Mouse (Mus musculus): ENCODE data around the gene Hoga1. TPM values are rescaled to one million over a fixed set of nuclear protein-coding genes. Genes with fewer than 3 reads are reported as not detected.

Gene Hoga1
- total and polyA plus RNA-seq, 3 experiments, result not detected

DNA sequence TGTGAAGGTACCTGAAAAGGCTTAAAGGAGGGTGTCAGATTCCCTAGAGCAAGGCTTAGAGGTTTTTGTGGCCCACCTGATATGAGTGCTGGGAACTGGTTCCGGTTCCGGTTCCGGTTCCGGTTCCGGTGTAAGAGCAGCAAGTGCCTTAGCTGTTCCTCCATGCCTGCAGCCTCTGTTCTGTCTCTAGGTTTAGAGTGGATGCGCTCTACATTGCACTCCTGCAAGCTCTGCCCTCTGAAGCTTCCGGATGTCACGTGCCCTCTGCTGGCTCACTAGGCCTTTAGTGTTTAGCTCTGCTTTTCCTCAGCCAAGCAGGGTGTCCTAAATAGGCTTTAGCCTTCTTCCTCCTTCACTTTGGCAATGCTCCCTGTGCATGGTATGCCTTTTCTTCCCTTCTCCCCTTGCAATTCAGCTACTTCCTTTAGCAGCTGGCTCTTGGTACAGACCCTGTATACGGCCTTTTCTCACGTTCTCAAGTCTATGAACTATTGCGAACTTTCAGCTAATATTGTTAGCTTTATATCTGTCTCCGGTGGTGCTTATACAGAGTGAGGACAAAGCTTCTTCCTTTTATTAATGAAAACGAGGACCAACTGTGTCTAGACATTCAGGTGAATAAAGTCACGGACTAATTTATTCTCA, 43.8 kb downstream of the Hoga1 start (continued):
- TF ChIP-seq MAX (IDR thresholded peaks at IDR 0.05; ENCODE audit: low read length), result peak; percentile 91
- TF ChIP-seq KAT2A (IDR thresholded peaks at IDR 0.05; ENCODE audit: insufficient replicate concordance, low read length), result peak; percentile 73; the same call in 1 of the 2 replicates
- TF ChIP-seq ELF1 (IDR thresholded peaks at IDR 0.05; ENCODE audit: low read depth, low read length), result peak; percentile 92
- no peak; the same call in 1 of the 2 replicates for TF ChIP-seq NRF1 (IDR thresholded peaks at IDR 0.05; ENCODE audit: low read depth, low read length)
- peak; percentile 94 for TF ChIP-seq BHLHE40 (IDR thresholded peaks at IDR 0.05; ENCODE audit: low read depth, low read length)
- TF ChIP-seq NELFE (IDR thresholded peaks at IDR 0.05; ENCODE audit: low read depth, low read length), result peak; percentile 79; the same call in 1 of the 2 replicates
- peak; percentile 90 for TF ChIP-seq POLR2A (IDR thresholded peaks at IDR 0.05; ENCODE audit: low read depth, low read length)
- TF ChIP-seq MXI1 (IDR thresholded peaks at IDR 0.05; ENCODE audit: low read depth, low read length), result peak; percentile 65; the same call in 1 of the 2 replicates
- TF ChIP-seq ZNF384 (IDR thresholded peaks at IDR 0.05; ENCODE audit: low read depth, low read length), result no peak
- TF ChIP-seq SIN3A (IDR thresholded peaks at IDR 0.05; ENCODE audit: low read length), result no peak; the same call in 1 of the 2 replicates
- no peak for TF ChIP-seq CHD2 (IDR thresholded peaks at IDR 0.05; ENCODE audit: low read length)

DNA sequence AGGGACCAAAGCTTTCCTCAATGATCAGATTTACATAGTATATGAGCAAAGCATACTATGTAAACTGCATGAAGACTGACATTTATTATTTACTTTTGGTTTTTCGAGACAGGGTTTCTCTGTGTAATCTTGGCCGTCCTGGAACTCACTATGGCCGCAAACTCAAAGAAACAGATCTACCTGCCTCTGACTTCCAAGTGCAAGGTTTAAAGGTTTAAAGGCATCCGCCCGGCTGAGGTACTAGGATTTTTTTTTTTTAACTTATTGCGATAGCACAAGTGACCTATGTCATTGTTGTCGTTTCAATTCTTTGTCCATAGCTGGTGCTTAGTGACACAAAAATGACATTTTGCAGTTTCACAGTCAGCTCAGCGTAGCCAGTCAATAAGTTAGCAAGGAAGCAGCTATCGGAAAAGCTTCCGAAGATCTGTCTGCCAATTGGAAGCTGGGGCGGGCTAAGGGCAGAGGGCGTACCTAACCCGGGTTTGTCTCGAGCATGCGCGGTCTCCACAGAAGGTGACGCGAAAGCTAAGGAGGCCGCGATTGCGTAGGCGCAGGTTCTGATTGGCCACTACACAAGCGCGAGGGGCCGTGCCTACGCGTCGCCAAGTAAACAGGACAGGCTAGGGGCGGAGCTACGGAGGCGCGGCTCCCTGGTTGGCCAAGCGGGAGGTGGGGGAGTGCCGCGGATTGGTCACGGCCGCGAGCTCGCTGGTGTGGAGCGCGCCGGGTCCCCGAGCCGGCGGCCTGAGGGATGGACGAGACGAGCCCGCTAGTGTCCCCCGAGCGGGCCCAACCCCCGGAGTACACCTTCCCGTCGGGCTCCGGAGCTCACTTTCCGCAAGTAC, 44.6 kb downstream of the Hoga1 start, which contains the start of gene Pi4k2a:
Gene Pi4k2a (plus strand): TSS at position 723 of the 848 bp plus-strand sequence.
- H3K9ac ChIP-seq (ENCODE audit: insufficient read depth, low read depth), result peak within 1 kb of the TSS; percentile 73
- peaks cover 7 to 24% of the 10 kb centered on the region in 2 experiments for H3K36me3 ChIP-seq (replicated peaks in 1 of 2; ENCODE audit: control insufficient read depth in 1 of 2, insufficient read depth in 1 of 2, low read length in 1 of 2)
- H3K27me3 ChIP-seq (replicated peaks), result no peaks in the 10 kb centered on the region
- dilution Hi-C loops (cut with MboI; ENCODE audit: extremely low pct_ligation_motif_present, extremely low pct_unique_long_range_greater_than_20kb, low sequenced_read_pairs) (no loop called here), in situ Hi-C loops (cut with MboI; ENCODE audit: low pct_ligation_motif_present, low pct_unique_long_range_greater_than_20kb, low sequenced_read_pairs) (no loop called here)
- H3K27ac ChIP-seq (ENCODE audit: insufficient read depth, low read depth), result peak within 1 kb of the TSS; percentile 93
- peak; percentile 100 for DNase-seq (ENCODE audit: extremely low read depth)
- H3K79me2 ChIP-seq (replicated peaks; ENCODE audit: control insufficient read depth, extremely low read depth, insufficient read depth, poor library complexity, severe bottlenecking), result peaks cover 9% of the 10 kb centered on the region
- H3K4me2 ChIP-seq (ENCODE audit: insufficient read depth, low read depth, poor library complexity, severe bottlenecking), result peak within 1 kb of the TSS; percentile 87
- peaks cover 2 to 26% of the 10 kb centered on the region in 2 experiments; a peak in 2 of 4 replicates for H3K4me1 ChIP-seq (ENCODE audit: control insufficient read depth in 1 of 2, insufficient read depth in 2 of 2)
- no peaks in the 10 kb centered on the region for H3K9me3 ChIP-seq (replicated peaks; ENCODE audit: low read length)
- H3K4me3 ChIP-seq (replicated peaks in 1 of 3; ENCODE audit: low read depth in 2 of 3, low read length in 2 of 3, poor library complexity in 1 of 3), result peak within 1 kb of the TSS; percentile 73 to 96 (median 84)
- TF ChIP-seq MXI1 (IDR thresholded peaks at IDR 0.05; ENCODE audit: low read depth, low read length) (peak; percentile 70; the same call in 1 of the 2 replicates), CTCF (conservative IDR thresholded peaks at IDR 0.05 in 1 of 2, IDR thresholded peaks at IDR 0.05 in 1 of 2; ENCODE audit: low read depth in 2 of 2, low read length in 2 of 2) (no peak), GABPA (IDR thresholded peaks at IDR 0.05; ENCODE audit: insufficient replicate concordance, low read depth, low read length) (no peak), CHD2 (IDR thresholded peaks at IDR 0.05; ENCODE audit: low read length) (no peak; the same call in 1 of the 2 replicates), SMC3 (IDR thresholded peaks at IDR 0.05; ENCODE audit: low read depth, low read length) (no peak), ZC3H11A (IDR thresholded peaks at IDR 0.05; ENCODE audit: low read depth, low read length) (no peak), ELF1 (IDR thresholded peaks at IDR 0.05; ENCODE audit: low read depth, low read length) (peak; percentile 72), MAFK (IDR thresholded peaks at IDR 0.05; ENCODE audit: insufficient replicate concordance, low read length) (no peak), KAT2A (IDR thresholded peaks at IDR 0.05; ENCODE audit: insufficient replicate concordance, low read length) (0 out of 2 replicates have a peak, but pooled peaks have one; percentile 44), MAZ (IDR thresholded peaks at IDR 0.05; ENCODE audit: low read depth, low read length) (no peak), POLR2A (IDR thresholded peaks at IDR 0.05; ENCODE audit: low read depth, low read length) (peak; percentile 78), TBP (conservative IDR thresholded peaks at IDR 0.05; ENCODE audit: low read depth, low read length) (0 out of 2 replicates have a peak, but pooled peaks have one; percentile 44), IRF4 (IDR thresholded peaks at IDR 0.05; ENCODE audit: low read depth, low read length) (peak; percentile 23; the same call in 1 of the 2 replicates), USF2 (conservative IDR thresholded peaks at IDR 0.05; ENCODE audit: low read depth, low read length) (no peak), ZKSCAN1 (IDR thresholded peaks at IDR 0.05; ENCODE audit: borderline replicate concordance, low read depth, low read length) (no peak), PAX5 (IDR thresholded peaks at IDR 0.05; ENCODE audit: low read length) (no peak), MEF2A (IDR thresholded peaks at IDR 0.05; ENCODE audit: borderline replicate concordance, low read depth, low read length) (peak; percentile 38; the same call in 1 of the 2 replicates), BHLHE40 (IDR thresholded peaks at IDR 0.05; ENCODE audit: low read depth, low read length) (0 out of 2 replicates have a peak, but pooled peaks have one; percentile 4), NRF1 (IDR thresholded peaks at IDR 0.05; ENCODE audit: low read depth, low read length) (peak; percentile 96), ETS1 (conservative IDR thresholded peaks at IDR 0.05; ENCODE audit: low read depth, low read length) (0 out of 2 replicates have a peak, but pooled peaks have one; percentile 19), RAD21 (IDR thresholded peaks at IDR 0.05; ENCODE audit: low read depth, low read length) (no peak), MYC (IDR thresholded peaks at IDR 0.05; ENCODE audit: low read depth, low read length) (no peak), SIN3A (IDR thresholded peaks at IDR 0.05; ENCODE audit: low read length) (peak; percentile 89), E2F4 (IDR thresholded peaks at IDR 0.05; ENCODE audit: insufficient replicate concordance, low read depth, low read length) (peak; percentile 39; the same call in 1 of the 2 replicates), HCFC1 (IDR thresholded peaks at IDR 0.05; ENCODE audit: low read depth, low read length) (peak; percentile 68), NELFE (IDR thresholded peaks at IDR 0.05; ENCODE audit: low read depth, low read length) (peak; percentile 77; the same call in 1 of the 2 replicates), CHD1 (IDR thresholded peaks at IDR 0.05; ENCODE audit: low read depth, low read length) (peak; percentile 78), UBTF (IDR thresholded peaks at IDR 0.05; ENCODE audit: low read depth, low read length) (no peak), JUND (conservative IDR thresholded peaks at IDR 0.05; ENCODE audit: low read depth, low read length) (no peak)
